Mouse (Mus musculus) cerebellum, postnatal 4 days (tissue): ENCODE measurements at regions not wholly inside any gene's neighbourhood (a gene's known extent, or its start where the extent isn't known, plus 50 kb on each side); places are given as distances from the start of the nearest gene placed in this dataset.
"Not testable (repeated sequence)": the region's sequence is repeated elsewhere in the genome, so short reads cannot be mapped to it uniquely, and the experiment has no call there.

Source experiments
- DNase-seq, 2 experiments: peaks; one replicate each; pipeline ENCODE4 v3.0.0; 2022; ENCODE audit warnings: low spot score in 2 of 2, mixed read lengths in 1 of 2

- DNase-seq: peak in 1 of 2 experiments; percentile 22
Measured at GRCm38 (mm10) chr1:88752332-88752731, 50.3 kb upstream of the Arl4c start.

- peak; percentile 57 to 76 for DNase-seq
Measured at GRCm38 (mm10) chr1:88756658-88757057, 54.6 kb upstream of the Arl4c start.

- no peak for DNase-seq
Measured at GRCm38 (mm10) chr1:88757162-88757561, 55.1 kb upstream of the Arl4c start.

GRCm38 (mm10) chr1:88757746-88758145 lies 55.7 kb upstream of the Arl4c start:
- DNase-seq: no peak

- no peak for DNase-seq
Measured at GRCm38 (mm10) chr1:88760643-88761042, 58.6 kb upstream of the Arl4c start.

GRCm38 (mm10) chr1:88761121-88761520 lies 59.1 kb upstream of the Arl4c start:
- no peak for DNase-seq

GRCm38 (mm10) chr1:88763725-88764364 lies 61.8 kb upstream of the Arl4c start:
- no peak for DNase-seq

GRCm38 (mm10) chr1:88764478-88764877 lies 62.5 kb upstream of the Arl4c start:
- no peak for DNase-seq

- DNase-seq: no peak
Measured at GRCm38 (mm10) chr1:88777009-88777408, 75.0 kb upstream of the Arl4c start.

- no peak for DNase-seq
Measured at GRCm38 (mm10) chr1:88780262-88780661, 78.2 kb upstream of the Arl4c start.

- DNase-seq: no peak
Measured at GRCm38 (mm10) chr1:88783083-88783482, 81.1 kb upstream of the Arl4c start.

- DNase-seq: no peak
Measured at GRCm38 (mm10) chr1:88784866-88785620, 83.0 kb upstream of the Arl4c start.

GRCm38 (mm10) chr1:88786066-88786465 lies 84.0 kb upstream of the Arl4c start:
- DNase-seq: no peak

GRCm38 (mm10) chr1:88790674-88791073 lies 88.7 kb upstream of the Arl4c start:
- DNase-seq: no peak

GRCm38 (mm10) chr1:88794926-88795325 lies 92.9 kb upstream of the Arl4c start:
- no peak for DNase-seq

- DNase-seq: no peak
Measured at GRCm38 (mm10) chr1:88798473-88798872, 96.5 kb upstream of the Arl4c start.

GRCm38 (mm10) chr1:88798874-88799273 lies 96.9 kb upstream of the Arl4c start:
- DNase-seq: no peak

- DNase-seq: no peak
Measured at GRCm38 (mm10) chr1:88799343-88799742, 97.3 kb upstream of the Arl4c start.

GRCm38 (mm10) chr1:88799789-88800188 lies 97.8 kb upstream of the Arl4c start:
- no peak for DNase-seq

- DNase-seq: no peak
Measured at GRCm38 (mm10) chr1:88800411-88800810, 98.4 kb upstream of the Arl4c start.

GRCm38 (mm10) chr1:88801151-88801550 lies 99.1 kb upstream of the Arl4c start:
- DNase-seq: not testable (repeated sequence)

GRCm38 (mm10) chr1:88806960-88807359 lies 104.9 kb upstream of the Arl4c start:
- peak in 1 of 2 experiments; percentile 44 for DNase-seq

GRCm38 (mm10) chr1:88807901-88808300 lies 105.9 kb upstream of the Arl4c start:
- DNase-seq: no peak
